Mouse (Mus musculus): ENCODE measurements around the gene Hddc3.
"Not testable (repeated sequence)": the region's sequence is repeated elsewhere in the genome, so short reads cannot be mapped to it uniquely, and the experiment has no call there.

Gene Hddc3

GRCm38 (mm10) chr7:80370649-80371040 lies 27.7 kb downstream of the Hddc3 start:
- peak; percentile 51 for DNase-seq (ENCODE audit: low spot score)

GRCm38 (mm10) chr7:80371041-80371751 lies 28.3 kb downstream of the Hddc3 start, which contains the start of gene Man2a2:
Man2a2 (minus strand) TSS chr7:80371375.
- peak; percentile 40 for DNase-seq (ENCODE audit: low spot score)

- DNase-seq (ENCODE audit: low spot score) = no peak
Observed at GRCm38 (mm10) chr7:80372166-80372565, 29.3 kb downstream of the Hddc3 start.

DNA sequence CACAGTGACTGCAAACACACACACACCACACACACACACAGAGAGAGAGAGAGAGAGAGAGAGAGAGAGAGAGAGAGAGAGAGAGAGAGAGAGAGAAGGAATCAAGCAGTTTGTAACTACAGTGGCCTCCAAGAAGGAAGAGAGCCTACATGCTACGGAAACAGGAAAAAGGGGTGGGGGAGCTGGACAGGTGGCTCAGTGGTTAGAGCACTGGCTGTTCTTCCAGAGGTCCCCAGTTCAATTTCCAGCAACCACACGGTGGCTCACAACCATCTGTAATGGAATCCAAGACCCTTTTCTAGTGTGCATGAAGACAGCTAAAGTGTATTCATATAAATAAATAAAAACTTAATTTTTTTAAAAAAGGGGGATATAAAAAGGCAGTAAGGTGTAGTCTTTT lies 29.8 kb downstream of the Hddc3 start:
- DNase-seq (ENCODE audit: low spot score) = no peak

GRCm38 (mm10) chr7:80373352-80373751 lies 30.4 kb downstream of the Hddc3 start:
- no peak for DNase-seq (ENCODE audit: low spot score)

DNA sequence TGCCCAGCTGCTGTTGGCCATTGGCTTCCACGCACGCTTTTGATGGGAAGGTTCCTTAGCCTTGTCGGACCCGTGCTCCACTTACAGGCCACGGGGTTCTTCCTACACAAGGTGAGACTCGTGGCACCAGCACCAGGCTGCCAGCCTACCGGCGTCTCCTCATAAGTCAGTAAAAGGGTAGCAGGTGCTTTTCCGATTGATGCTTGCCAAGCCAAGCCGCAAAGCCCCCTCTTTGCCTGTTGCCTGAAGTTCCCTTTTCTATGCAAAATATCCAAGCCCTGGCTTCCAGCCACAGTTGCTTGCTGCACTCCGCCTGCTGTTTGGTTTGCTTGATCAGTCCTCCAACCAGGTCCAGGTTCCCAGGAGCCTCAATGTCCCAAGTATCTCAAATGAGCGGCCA lies 30.9 kb downstream of the Hddc3 start:
- peak; percentile 27 for DNase-seq (ENCODE audit: low spot score)

- DNase-seq (ENCODE audit: low spot score) = no peak
Observed at GRCm38 (mm10) chr7:80374280-80374679, 31.4 kb downstream of the Hddc3 start.

- DNase-seq (ENCODE audit: low spot score) = no peak
Observed at GRCm38 (mm10) chr7:80374733-80375132, 31.8 kb downstream of the Hddc3 start.

DNA sequence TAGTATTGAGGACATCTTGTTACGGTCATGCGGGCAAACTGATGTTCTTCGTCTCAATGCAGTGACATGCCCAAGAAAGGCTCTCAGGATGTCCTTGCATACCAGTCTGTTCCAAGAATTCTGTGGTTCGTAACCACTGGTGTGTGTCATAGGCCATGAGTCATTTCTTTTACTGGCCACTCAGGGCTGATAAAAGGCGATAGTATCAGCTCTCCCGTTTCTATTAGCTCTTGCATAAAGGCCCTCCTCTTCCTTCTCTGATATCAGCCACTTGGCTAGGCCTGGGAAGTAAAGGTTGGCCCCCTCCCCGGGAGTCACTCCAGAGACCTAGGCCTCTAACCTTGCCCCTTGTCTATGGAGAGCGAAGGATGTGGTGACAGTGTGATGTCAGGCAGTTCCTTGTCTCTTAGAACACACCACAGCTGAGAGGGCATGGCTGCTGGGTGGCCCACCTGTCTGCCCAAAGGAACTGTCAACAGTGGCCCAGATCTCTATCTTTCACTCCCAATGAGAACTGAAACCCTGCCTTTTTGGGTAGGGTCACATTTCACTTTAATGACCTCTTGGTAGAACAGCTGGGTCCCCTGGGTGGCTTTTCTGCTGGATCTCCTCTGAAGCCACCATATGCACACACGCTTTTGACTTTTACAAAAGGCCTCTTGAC lies 32.6 kb downstream of the Hddc3 start:
- no peak for DNase-seq (ENCODE audit: low spot score)

DNA sequence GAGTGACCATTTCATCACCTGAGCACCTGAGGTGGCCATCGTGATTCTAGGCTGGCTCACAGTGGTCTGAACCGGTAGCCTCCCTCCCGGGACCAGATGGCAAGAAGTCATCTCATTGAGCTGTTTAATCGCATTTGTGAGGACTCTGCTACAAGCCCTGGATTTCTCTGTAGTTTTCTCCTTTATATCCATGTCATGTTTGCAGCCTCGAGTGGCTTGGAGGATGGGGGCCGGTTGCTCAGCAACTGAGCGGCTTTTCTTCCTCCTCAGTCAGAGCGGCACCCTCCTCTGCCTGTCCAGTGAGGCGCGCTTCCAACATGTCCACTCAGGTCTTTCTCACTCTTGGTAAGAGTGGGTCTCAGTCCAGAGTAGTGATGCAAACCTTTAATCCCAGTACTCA lies 33.3 kb downstream of the Hddc3 start:
- DNase-seq (ENCODE audit: low spot score) = no peak

DNA sequence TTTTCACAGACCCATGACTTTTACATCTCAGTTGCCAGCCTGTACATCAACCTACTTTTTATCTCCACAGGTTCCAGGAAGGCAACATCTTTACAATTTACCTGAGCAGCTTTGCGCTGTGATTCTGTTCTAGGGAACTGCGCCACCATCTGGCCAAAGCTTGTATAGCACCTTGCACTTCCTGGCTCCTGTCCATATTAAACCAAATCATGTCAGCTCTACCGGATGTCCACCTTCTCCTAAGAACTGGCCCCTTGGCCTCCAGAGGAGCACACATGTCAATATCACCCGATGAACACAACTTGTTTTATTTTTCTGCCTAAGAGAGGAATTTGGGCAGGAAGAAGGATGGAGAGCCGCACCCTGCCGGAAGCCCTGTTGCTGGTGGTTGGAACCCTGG lies 34.6 kb downstream of the Hddc3 start:
- DNase-seq (ENCODE audit: low spot score) = peak; percentile 53

- DNase-seq (ENCODE audit: low spot score) = no peak
Observed at GRCm38 (mm10) chr7:80379531-80379930, 36.6 kb downstream of the Hddc3 start.

- no peak for DNase-seq (ENCODE audit: low spot score)
Observed at GRCm38 (mm10) chr7:80382919-80383318, 40.0 kb downstream of the Hddc3 start.

GRCm38 (mm10) chr7:80386235-80386930 lies 43.5 kb downstream of the Hddc3 start:
- DNase-seq (ENCODE audit: low spot score) = peak; percentile 75

- DNase-seq (ENCODE audit: low spot score) = no peak
Observed at GRCm38 (mm10) chr7:80387033-80387632, 44.2 kb downstream of the Hddc3 start.

- DNase-seq (ENCODE audit: low spot score) = no peak
Observed at GRCm38 (mm10) chr7:80387633-80388543, 45.0 kb downstream of the Hddc3 start, which contains the start of gene Fes. Fes (minus strand) TSS chr7:80387946.

GRCm38 (mm10) chr7:80392119-80392518 lies 49.2 kb downstream of the Hddc3 start:
- no peak for DNase-seq (ENCODE audit: low spot score)

DNA sequence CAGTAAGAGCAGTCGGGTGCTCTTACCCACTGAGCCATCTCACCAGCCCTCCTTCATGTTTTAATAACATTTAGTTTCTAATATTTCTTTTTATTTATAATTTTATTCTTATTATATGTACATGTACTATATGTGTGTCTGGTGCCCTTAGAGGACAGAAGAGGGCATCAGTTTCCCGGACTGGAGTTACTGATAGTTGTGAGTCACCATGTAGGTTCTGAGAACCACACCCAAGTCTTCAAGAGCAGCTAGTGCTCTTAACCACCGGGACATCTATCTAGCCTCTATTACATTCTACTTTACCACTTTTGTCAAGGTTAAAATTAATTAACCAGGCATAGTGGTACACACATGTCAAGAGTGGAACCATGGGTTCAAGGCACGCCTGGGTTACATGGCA lies 51.7 kb downstream of the Hddc3 start:
- no peak for DNase-seq (ENCODE audit: low spot score)

DNA sequence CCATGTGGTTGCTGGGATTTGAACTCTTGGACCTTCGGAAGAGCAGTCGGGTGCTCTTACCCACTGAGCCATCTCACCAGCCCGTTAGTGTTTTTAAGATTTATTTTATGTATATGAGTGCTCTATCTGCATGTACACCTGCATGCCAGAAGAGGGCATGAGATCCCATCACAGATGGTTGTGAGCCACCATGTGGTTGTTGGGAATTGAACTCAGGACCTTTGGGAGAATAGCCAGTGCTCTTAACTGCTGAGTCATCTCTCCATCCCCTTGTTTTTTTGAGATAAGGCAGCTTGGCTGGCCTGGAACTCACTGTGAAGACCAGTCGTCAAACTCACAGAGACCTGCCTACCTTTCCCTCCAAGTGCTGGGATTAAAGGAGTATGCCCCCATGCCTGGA lies 53.5 kb downstream of the Hddc3 start:
- not testable (repeated sequence) for DNase-seq (ENCODE audit: low spot score)

- no peak for DNase-seq (ENCODE audit: low spot score)
Observed at GRCm38 (mm10) chr7:80397986-80398385, 55.1 kb downstream of the Hddc3 start.

GRCm38 (mm10) chr7:80398654-80399444 lies 55.9 kb downstream of the Hddc3 start:
- DNase-seq (ENCODE audit: low spot score) = no peak
